Mouse (Mus musculus) fibroblast of lung, adult 2 months (primary cell): Measurements from ENCODE around the gene Fam118a.
"Not testable (repeated sequence)": the region's sequence is repeated elsewhere in the genome, so short reads cannot be mapped to it uniquely, and the experiment has no call there.

Source experiments
- DNase-seq: peaks from one replicate; pipeline ENCODE4 v3.0.0-alpha.2; 2011; ENCODE audit warnings: low read depth

Gene Fam118a

DNA sequence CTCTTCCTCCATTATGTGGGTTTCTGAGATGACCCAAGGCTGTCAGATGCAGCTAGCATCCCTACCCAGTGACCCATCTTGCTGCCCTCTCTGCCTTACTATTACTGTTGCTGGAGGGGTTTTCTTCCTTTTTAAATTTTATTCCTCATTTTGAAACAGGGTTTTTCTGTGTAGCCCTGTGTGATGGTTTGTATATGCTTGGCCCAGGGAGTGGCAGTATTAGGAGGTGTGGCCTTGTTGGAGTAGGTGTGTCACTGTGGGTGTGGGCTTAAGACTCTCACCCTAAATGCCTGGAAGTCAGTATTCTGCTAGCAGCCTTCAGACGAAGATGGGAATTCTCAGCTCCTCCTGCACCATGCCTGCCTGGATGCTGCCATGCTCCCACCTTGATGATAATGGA, at the start of gene Fam118a:
Gene Fam118a (plus strand): TSS at position 301 of the 400 bp plus-strand sequence.
- DNase-seq = not testable (repeated sequence)

- no peak for DNase-seq
Observed at GRCm38 (mm10) chr15:84981609-84982313, 47.0 kb upstream of the Fam118a start.

DNA sequence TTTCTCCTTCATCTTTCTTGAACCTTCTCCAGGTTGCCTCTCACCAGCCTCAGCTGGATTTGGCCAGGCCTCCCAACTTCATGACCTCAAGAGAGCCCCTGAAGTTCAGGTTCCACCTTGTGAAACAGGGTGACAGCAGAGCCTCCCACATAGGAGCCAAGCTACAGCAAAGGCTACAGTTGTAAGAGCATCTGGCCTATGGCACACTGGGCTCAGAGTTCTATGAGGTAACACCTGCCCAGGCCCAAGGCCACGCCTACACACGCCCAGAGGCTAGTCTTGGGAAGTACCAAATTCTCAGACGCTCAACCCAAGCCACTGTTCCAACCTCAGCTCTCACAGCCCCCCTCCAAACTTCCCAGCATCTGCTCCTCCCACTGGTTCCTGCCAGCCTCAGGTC, 45.9 kb upstream of the Fam118a start:
- no peak for DNase-seq

GRCm38 (mm10) chr15:84983721-84984120, 45.0 kb upstream of the Fam118a start:
- no peak for DNase-seq

DNA sequence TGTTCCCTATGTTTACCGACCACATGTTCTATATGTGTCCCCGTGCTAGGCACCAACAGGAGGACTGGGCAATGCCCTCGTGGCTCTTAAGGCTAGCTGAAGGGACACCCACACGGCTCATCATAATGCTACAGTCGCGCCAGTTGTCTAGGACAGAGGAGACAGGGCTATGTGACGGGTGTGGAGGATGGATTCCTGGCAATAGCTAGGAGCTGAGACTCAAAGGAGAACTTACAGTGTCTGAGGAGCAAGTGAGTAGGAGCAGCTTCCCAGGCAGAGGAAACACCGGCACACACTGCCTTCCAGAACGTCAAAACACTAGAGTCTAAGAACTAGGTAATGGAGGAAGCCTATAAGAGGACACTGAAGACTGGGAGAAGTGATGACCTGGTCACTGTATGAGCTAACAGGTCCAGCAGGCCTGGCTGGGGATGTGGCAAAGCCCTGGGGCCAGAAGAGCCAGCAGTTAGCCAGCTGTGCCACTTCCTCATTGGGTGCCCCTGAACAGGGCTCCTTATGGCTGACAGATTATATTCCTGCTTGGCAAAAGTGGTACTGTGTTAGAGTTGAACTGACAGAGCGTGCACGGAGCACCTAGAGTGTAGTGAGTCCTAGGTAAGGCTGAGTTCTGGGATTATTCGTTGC, 43.1 kb upstream of the Fam118a start:
- DNase-seq = no peak

- DNase-seq = no peak
Observed at GRCm38 (mm10) chr15:84986171-84987019, 42.4 kb upstream of the Fam118a start.

DNA sequence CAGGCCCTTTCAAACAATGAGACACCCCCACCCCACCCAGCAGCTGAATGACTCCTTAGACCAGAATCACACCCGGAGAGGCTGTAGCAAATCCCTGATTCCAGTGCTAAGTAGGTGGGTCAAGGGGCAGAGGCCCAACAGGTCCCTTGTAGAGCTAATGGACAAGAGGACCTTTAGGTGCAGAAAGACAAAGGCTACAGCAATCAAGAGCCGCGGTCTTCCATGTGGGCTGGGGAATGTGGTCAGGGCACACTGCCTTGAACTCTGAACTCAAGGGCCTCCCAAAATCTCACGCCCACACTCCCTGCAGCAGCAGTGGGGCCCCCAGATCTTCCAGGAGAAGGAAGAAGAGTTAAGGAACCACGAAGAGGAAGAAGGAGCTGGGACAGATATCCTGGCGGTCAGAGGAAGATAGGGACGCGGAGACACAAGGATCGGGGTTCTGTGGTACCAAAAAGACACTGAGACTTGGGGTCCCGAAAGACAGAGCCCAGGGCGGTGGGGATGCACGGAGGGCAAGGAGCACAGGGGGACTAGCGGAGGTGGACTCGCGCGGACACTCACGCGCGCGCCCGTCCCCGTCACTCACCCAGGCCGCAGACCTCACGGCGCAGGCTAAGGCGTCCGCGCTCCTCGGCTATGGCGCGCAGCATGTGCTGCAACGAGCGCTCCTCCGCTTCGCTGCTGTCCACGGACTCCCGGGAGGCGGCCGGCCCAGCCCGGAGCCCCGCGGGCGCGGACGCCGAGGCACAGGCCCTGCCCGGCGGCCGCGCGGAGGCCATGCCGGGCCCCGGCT, 41.5 kb upstream of the Fam118a start:
- DNase-seq = no peak

DNA sequence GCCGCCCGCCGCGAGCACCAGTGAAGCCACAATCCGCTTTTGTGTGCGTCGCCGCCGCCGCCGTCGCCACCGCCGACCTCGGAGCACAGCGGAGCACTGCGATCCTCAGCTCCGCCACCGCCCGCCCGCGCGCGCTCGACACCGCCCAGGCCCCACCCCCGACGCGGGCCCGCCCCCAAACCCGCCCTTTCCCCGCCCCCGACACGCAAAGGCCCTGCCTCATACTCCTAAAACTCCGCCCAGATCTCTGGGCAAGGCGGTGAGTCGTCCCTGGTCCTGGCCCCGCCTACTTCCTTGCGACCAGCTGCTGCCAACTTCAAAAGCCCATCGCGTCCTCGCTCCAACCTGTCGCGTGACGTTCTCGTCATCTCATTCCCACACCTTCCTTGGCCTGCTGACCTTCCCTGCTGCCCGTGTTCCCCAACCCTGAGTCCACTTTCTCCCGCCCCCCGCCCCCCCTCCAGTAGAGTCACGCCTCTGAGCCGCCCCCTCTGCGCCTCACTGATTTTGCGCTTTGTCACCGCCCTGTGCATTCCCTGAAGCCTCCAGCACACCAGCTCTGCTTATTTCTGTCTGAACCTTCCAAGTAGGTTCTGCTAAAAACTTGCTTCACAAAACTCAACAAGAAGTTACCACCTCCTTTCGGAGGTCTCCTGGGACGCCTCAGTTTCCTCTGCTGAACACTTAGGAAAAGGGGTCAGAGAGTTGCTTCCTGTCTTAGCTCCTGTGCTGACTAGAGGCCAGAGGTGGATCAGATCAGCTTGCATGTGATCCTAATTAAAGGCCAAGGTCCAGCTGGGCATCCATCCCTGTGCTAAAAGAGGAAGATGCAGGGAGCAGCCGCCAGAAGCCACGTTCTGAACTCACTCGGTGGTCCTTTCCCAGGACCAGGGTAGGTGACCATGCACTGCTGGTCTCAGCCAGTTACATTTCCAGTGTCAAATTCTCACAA, 40.6 kb upstream of the Fam118a start, which contains the start of gene 5031439G07Rik:
Gene 5031439G07Rik (minus strand): TSS at position 678 of the 952 bp plus-strand sequence.
- DNase-seq = peak; percentile 95

DNA sequence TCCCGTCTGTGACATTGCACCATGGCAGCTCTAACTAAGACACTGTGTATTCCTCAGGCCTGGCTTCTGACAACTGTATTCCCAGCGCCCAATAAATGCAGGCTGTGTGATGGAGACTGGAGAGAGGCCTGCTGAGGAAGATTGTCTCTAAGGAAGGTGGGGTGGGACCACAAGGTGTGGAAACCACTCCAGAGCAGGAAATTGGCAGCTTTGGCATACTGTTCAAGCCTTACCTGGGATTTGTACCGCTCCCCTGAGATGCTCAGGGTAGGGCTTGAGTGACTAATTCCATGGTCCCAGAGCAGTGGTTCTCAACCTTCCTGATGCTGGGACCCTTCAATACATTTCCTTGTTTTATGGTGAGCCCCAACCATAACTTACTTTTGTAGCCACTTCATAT, 39.6 kb upstream of the Fam118a start:
- DNase-seq = no peak

GRCm38 (mm10) chr15:84989771-84990170, 39.0 kb upstream of the Fam118a start:
- no peak for DNase-seq

DNA sequence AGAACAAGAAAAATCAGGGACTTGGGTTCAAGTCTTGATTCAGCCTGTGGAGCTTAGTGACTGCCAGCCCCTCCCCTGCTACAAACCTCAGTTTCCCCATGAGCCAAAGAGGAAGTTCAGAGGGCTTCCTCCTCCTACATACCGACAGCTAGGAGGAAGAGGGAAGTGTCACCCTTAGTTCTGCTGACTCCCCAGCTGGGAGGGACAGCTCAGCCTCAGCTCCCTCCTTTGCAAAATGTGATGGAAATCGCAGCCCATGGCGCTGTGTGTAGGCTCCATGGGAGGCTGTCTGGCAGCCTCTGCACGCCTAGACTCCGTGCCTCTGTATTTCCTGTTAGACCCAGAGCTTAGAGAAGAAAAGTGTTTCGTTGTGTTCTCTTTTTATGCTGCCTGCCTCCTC, 34.2 kb upstream of the Fam118a start:
- DNase-seq = no peak

DNA sequence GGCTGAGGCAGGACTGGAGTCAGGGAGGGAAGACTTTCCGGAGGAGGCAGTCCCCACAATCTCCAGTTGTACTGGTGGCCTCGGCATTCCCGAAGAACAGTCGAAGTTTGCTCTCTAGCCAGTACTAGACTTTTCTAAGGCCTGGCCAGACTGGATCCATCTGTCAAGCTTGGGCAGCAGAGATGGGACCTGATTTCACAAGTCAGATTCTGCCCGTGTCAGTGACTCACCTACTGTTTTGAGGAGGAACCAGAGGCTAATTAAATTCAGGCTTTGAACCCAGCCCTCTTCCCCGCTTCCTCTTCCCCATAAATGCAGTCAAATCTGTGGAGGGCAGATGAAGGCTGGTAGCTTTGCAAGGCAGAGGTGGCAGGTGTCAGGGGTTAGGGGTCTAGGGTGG, 33.7 kb upstream of the Fam118a start:
- no peak for DNase-seq

DNA sequence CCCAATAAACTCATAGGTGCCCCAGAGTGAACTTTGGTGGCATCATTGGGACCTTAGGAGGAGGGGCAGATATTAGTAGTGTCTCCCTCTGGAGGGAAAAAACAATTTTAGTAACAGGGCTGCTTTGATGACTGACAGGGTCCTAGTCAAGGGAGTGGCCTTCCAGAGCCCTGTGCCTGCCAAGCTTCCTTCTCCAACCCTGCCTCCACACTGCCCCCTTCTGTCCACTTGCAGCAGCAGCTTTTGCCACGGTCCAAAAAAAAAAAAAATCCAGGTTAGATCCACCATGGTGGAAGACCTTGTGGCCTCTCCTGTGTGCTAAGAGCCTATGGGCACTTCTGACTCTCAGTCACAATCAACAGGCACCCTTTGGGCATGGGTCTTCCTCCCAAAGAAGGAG, 32.8 kb upstream of the Fam118a start:
- no peak for DNase-seq

- DNase-seq = no peak
Observed at GRCm38 (mm10) chr15:84997768-84998454, 30.8 kb upstream of the Fam118a start.

DNA sequence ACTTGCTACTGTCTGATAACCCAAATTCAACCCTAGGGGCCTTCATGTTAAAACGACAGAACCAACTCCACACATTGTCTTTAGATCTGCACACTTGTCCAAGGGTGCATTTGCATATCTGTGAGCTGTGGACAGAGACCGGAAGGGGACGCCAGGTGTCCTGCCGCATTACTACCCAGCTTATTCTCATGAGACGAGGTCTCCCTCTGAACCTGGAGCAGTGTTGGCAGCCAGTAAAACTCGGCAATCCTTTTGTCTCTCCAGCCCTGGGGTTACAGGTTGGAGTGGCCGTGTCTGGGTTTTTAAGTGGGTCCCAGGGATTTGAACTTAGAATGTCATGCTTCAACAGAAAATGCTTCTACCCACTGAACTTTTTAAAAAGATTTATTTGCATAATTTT, 28.8 kb upstream of the Fam118a start:
- no peak for DNase-seq

DNA sequence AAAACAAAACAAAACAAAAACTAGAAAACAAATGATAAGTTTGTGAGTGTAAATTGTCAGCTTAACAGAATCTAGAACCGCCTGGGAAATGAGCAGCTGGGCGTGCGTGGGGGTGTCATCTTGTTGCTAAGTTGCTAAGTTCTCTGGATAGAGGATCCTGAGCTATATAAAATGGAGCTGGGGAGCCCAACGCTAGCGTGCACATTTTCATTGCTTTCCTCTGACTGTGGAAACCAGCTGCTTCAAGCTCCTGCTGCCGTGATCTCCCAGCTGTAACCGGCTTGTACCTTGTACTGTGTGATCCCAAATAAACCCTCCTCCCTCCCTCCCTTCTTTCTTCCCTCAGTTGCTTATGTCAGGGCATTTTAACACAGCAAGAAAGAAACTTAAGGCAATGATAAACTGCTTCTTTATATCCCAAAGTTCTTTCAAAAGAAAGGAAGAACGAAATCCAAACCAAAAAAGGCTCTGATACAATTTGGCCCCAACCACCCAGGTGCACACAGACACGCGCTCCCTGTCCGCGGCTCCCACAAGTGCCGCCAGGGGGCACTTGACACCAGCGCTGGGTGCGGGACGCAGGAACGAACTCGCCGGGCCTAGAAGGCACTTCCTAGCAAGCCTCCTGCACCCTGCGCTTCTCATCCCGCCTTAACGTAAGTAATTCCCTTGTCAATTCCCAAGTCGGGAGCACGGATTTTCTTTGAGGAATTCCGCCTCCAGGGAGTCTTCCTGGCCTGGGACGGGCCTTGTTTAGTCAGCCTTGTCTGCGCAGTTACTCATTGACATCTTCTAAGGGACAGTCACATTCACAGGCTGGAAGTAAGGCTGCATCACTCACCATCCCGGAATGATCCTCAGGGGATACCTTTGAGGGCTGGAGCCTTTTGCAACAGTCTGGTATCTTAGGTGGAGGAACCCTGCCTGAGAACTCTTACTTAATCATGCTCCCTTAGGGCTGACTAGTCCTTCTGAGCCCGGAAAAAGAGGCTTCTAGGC, 27.5 kb upstream of the Fam118a start:
- DNase-seq = no peak

- no peak for DNase-seq
Observed at GRCm38 (mm10) chr15:85009666-85010065, 19.1 kb upstream of the Fam118a start.

GRCm38 (mm10) chr15:85011895-85012661, 16.7 kb upstream of the Fam118a start:
- no peak for DNase-seq
